Mouse (Mus musculus) bone marrow macrophage, adult 2 months (primary cell): ENCODE data around the gene Gm44805.

ENCODE experiments used
- CTCF ChIP-seq: IDR thresholded peaks from 2 replicates; pipeline ENCODE4 v1.5.1; 2012; ENCODE audit warnings: low read depth, mild to moderate bottlenecking, low read length, moderate library complexity
- POLR2A ChIP-seq: IDR thresholded peaks from 2 replicates; pipeline ENCODE4 v1.6.1; 2012; ENCODE audit warnings: mild to moderate bottlenecking, low read depth, low read length, borderline replicate concordance

- no peak for TF ChIP-seq CTCF
- no peak for TF ChIP-seq POLR2A
These were observed 7.4 kb upstream of the Gm44805 start for GRCm38 (mm10) chr7:19688611-19689010.
